Mouse (Mus musculus): ENCODE data around the gene Lonp1. TPM values are rescaled to one million over a fixed set of nuclear protein-coding genes. Genes with fewer than 3 reads are reported as not detected.
"Not testable (repeated sequence)": the region's sequence is repeated elsewhere in the genome, so short reads cannot be mapped to it uniquely, and the experiment has no call there.

The Lonp1 gene
- polyA plus RNA-seq, 1 experiment: 120 TPM

DNA sequence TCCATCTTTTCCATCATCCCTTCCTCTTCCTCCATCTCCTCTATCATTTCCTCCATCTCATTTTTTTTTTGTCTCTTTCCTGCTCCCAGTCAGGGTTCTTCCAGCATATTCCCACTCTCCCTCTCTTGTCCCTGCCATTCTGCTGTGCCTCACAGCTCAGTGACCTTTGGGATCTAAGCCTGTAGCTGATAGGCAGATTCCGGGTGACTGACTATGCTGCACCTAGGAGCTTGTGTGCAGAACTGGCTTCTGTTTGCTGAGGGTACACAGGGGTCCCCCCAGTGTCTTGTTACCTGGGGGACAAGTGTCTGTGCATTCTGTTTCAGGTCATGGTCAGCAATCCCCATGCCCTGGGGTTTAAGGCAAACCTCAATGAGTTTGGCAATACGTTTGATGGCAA is 28.1 kb upstream of the Lonp1 start:
- H3ac ChIP-seq (ENCODE audit: control insufficient read depth, insufficient read length, low read depth): no peak overlapping the region
- peaks cover 5% of the 10 kb centered on the region for H3K27me3 ChIP-seq (ENCODE audit: control insufficient read depth, insufficient read depth, insufficient read length)
- H3K36me3 ChIP-seq (ENCODE audit: control insufficient read depth, insufficient read depth): no peaks in the 10 kb centered on the region
- no peaks in the 10 kb centered on the region for H3K79me2 ChIP-seq (ENCODE audit: control insufficient read depth, insufficient read depth)
- no peak for TF ChIP-seq CTCF (IDR thresholded peaks at IDR 0.05; ENCODE audit: control insufficient read depth, insufficient read depth, insufficient read length)
- H3K79me3 ChIP-seq (ENCODE audit: low read depth): no peaks in the 10 kb centered on the region
- no peak overlapping the region for H3K4me3 ChIP-seq (ENCODE audit: insufficient read depth, poor library complexity, severe bottlenecking)

DNA sequence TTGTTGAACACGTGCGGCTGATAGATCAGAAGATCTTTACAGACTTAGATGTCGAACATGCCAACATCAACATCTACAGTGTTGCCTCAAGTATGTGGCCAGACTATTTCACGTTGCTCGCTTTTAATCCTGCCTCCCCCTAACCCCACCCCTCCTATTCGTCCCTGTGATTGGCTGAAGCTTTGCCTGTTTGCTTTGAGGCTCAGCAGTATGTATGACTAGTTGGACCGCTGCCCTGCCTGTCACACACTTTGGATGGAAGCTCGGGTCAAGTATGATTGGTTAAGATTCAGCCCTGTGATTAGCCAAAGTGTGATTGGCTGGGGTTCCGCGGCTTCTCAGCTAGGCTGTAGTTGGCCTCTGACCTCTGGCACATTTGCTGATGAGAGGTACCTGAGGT is 25.1 kb upstream of the Lonp1 start:
- Histone ChIP-seq H3K36me3 (ENCODE audit: control insufficient read depth, insufficient read depth) (no peaks in the 10 kb centered on the region), H3K27me3 (ENCODE audit: control insufficient read depth, insufficient read depth, insufficient read length) (peaks cover 5% of the 10 kb centered on the region)

DNA sequence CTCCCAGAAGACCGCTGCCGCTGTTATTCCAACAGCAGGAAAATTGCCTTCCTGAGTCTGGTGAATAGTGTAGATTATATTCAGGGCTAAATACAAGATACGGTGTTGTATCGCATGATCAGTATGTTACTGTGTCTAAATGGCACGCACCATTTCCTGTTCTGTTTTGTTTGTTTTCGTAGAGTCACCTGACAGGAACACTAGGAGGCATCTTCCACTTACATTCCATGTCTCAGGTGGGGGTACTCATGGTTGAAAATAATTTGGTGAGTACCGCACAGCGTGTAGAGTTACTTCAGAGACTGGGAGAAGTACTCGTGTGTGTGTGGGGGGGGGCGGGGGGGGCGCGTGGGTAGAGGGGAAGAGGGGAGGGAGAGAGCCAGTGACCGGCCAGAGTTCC is 20.9 kb upstream of the Lonp1 start:
- Histone ChIP-seq H3K36me3 (ENCODE audit: control insufficient read depth, insufficient read depth) (no peaks in the 10 kb centered on the region), H3K27me3 (ENCODE audit: control insufficient read depth, insufficient read depth, insufficient read length) (no peaks in the 10 kb centered on the region), H3ac (ENCODE audit: control insufficient read depth, insufficient read length, low read depth) (no peak overlapping the region), H3K79me3 (ENCODE audit: low read depth) (no peaks in the 10 kb centered on the region), H3K4me3 (ENCODE audit: insufficient read depth, poor library complexity, severe bottlenecking) (no peak overlapping the region), H3K79me2 (ENCODE audit: control insufficient read depth, insufficient read depth) (no peaks in the 10 kb centered on the region)
- TF ChIP-seq MYOD1 (IDR thresholded peaks at IDR 0.05; ENCODE audit: control insufficient read depth, insufficient read length, low read depth) (no peak), USF1 (IDR thresholded peaks at IDR 0.05; ENCODE audit: low read depth) (no peak), MYOG (IDR thresholded peaks at IDR 0.05; ENCODE audit: control insufficient read depth, extremely low read depth, insufficient read length) (no peak), FOSL1 (IDR thresholded peaks at IDR 0.05; ENCODE audit: insufficient read depth, low read length, poor library complexity, severe bottlenecking) (no peak), CEBPB (IDR thresholded peaks at IDR 0.05; ENCODE audit: low read depth) (no peak), CTCF (IDR thresholded peaks at IDR 0.05; ENCODE audit: control insufficient read depth, insufficient read depth, insufficient read length) (no peak), MAX (IDR thresholded peaks at IDR 0.05) (no peak)

More for the DNA sequence above, 25.1 kb upstream of the Lonp1 start:
- Histone ChIP-seq H3K79me2 (ENCODE audit: control insufficient read depth, insufficient read depth) (no peaks in the 10 kb centered on the region), H3K4me3 (ENCODE audit: insufficient read depth, poor library complexity, severe bottlenecking) (no peak overlapping the region), H3K79me3 (ENCODE audit: low read depth) (no peaks in the 10 kb centered on the region), H3ac (ENCODE audit: control insufficient read depth, insufficient read length, low read depth) (no peak overlapping the region)
- TF ChIP-seq CEBPB (IDR thresholded peaks at IDR 0.05; ENCODE audit: low read depth): no peak
- TF ChIP-seq FOSL1 (IDR thresholded peaks at IDR 0.05; ENCODE audit: insufficient read depth, low read length, poor library complexity, severe bottlenecking): no peak
- TF ChIP-seq MYOD1 (IDR thresholded peaks at IDR 0.05; ENCODE audit: control insufficient read depth, insufficient read length, low read depth): no peak
- no peak for TF ChIP-seq USF1 (IDR thresholded peaks at IDR 0.05; ENCODE audit: low read depth)
- no peak for TF ChIP-seq MAX (IDR thresholded peaks at IDR 0.05)
- TF ChIP-seq MYOG (IDR thresholded peaks at IDR 0.05; ENCODE audit: control insufficient read depth, extremely low read depth, insufficient read length): no peak
- no peak for TF ChIP-seq CTCF (IDR thresholded peaks at IDR 0.05; ENCODE audit: control insufficient read depth, insufficient read depth, insufficient read length)

DNA sequence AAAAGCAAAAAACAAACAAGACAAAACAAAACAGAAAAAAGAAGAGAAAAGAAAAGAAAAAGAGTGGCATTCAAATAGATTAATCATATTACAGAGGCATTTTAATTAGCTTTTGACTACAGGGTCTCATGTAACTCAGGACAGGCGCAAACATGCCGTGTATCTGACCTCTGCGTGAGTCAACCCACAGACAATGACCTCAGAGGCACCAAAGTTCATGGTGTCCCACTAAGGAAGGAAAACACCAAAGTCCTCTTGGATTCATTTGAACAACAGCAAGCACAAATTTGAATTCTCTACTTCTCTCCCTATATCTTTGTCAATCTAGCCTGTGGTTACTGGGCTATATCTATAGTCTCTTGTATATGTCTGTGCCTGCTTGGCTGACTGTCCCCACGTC is 16.6 kb upstream of the Lonp1 start:
- Histone ChIP-seq H3K4me3 (ENCODE audit: insufficient read depth, poor library complexity, severe bottlenecking) (no peak overlapping the region), H3ac (ENCODE audit: control insufficient read depth, insufficient read length, low read depth) (no peak overlapping the region), H3K79me3 (ENCODE audit: low read depth) (no peaks in the 10 kb centered on the region), H3K36me3 (ENCODE audit: control insufficient read depth, insufficient read depth) (no peaks in the 10 kb centered on the region), H3K27me3 (ENCODE audit: control insufficient read depth, insufficient read depth, insufficient read length) (peaks cover 9% of the 10 kb centered on the region), H3K79me2 (ENCODE audit: control insufficient read depth, insufficient read depth) (no peaks in the 10 kb centered on the region)
- TF ChIP-seq MAX (IDR thresholded peaks at IDR 0.05) (no peak), MYOD1 (IDR thresholded peaks at IDR 0.05; ENCODE audit: control insufficient read depth, insufficient read length, low read depth) (no peak), MYOG (IDR thresholded peaks at IDR 0.05; ENCODE audit: control insufficient read depth, extremely low read depth, insufficient read length) (no peak), FOSL1 (IDR thresholded peaks at IDR 0.05; ENCODE audit: insufficient read depth, low read length, poor library complexity, severe bottlenecking) (no peak), CTCF (IDR thresholded peaks at IDR 0.05; ENCODE audit: control insufficient read depth, insufficient read depth, insufficient read length) (no peak), USF1 (IDR thresholded peaks at IDR 0.05; ENCODE audit: low read depth) (no peak), CEBPB (IDR thresholded peaks at IDR 0.05; ENCODE audit: low read depth) (no peak)

DNA sequence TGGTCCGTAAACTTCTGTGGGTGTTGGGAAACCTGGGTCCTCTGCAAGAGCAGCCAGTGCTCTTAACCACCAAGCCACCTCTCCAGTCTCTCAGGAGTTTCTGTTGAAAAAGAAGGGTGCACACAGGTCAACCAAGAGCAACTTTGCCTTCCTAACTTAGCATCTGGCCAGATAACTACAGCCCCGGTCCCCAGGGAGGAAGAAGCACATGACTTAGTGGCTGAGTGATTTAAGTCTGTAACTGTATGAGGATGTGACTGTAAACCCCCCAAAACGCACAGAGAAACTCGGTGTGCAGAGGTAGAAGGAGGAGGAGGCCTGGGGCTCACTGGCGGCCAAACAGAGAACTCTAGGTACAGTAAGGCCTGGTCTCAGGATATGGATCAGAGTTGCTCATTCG is 7.3 kb upstream of the Lonp1 start:
- TF ChIP-seq MYOG (IDR thresholded peaks at IDR 0.05; ENCODE audit: control insufficient read depth, extremely low read depth, insufficient read length) (no peak), MAX (IDR thresholded peaks at IDR 0.05) (no peak), CEBPB (IDR thresholded peaks at IDR 0.05; ENCODE audit: low read depth) (no peak), CTCF (IDR thresholded peaks at IDR 0.05; ENCODE audit: control insufficient read depth, insufficient read depth, insufficient read length) (no peak), USF1 (IDR thresholded peaks at IDR 0.05; ENCODE audit: low read depth) (no peak), FOSL1 (IDR thresholded peaks at IDR 0.05; ENCODE audit: insufficient read depth, low read length, poor library complexity, severe bottlenecking) (no peak), MYOD1 (IDR thresholded peaks at IDR 0.05; ENCODE audit: control insufficient read depth, insufficient read length, low read depth) (no peak)
- Histone ChIP-seq H3K79me2 (ENCODE audit: control insufficient read depth, insufficient read depth) (no peaks in the 10 kb centered on the region), H3K4me3 (ENCODE audit: insufficient read depth, poor library complexity, severe bottlenecking) (no peak overlapping the region), H3ac (ENCODE audit: control insufficient read depth, insufficient read length, low read depth) (no peak overlapping the region), H3K36me3 (ENCODE audit: control insufficient read depth, insufficient read depth) (no peaks in the 10 kb centered on the region), H3K27me3 (ENCODE audit: control insufficient read depth, insufficient read depth, insufficient read length) (peaks cover 34% of the 10 kb centered on the region), H3K79me3 (ENCODE audit: low read depth) (no peaks in the 10 kb centered on the region)

DNA sequence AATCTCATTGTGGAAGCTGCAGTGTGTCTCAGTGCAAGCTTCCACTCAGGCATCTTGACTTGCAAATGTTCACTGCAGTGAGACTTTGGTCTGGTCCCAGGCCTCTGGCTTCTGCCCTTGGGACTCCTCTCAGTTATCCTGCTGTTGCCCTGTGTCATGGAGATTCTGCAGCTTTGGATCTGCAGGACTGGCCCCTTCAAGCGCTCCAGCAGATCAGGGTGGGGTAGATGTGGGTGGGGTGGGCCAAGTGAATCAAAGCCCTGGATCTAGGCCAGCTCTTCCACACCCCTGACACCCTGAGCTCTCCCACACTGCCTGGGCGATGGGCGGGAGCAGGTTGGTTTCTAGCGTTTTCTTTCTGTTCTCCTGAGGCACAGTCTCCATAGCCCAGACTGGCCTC is 5.1 kb upstream of the Lonp1 start:
- Histone ChIP-seq H3K27me3 (ENCODE audit: control insufficient read depth, insufficient read depth, insufficient read length) (peaks cover 24% of the 10 kb centered on the region), H3K79me3 (ENCODE audit: low read depth) (no peaks in the 10 kb centered on the region), H3K79me2 (ENCODE audit: control insufficient read depth, insufficient read depth) (no peaks in the 10 kb centered on the region), H3K36me3 (ENCODE audit: control insufficient read depth, insufficient read depth) (no peaks in the 10 kb centered on the region), H3K4me3 (ENCODE audit: insufficient read depth, poor library complexity, severe bottlenecking) (no peak overlapping the region), H3ac (ENCODE audit: control insufficient read depth, insufficient read length, low read depth) (no peak overlapping the region)
- no peak for TF ChIP-seq USF1 (IDR thresholded peaks at IDR 0.05; ENCODE audit: low read depth)
- TF ChIP-seq CTCF (IDR thresholded peaks at IDR 0.05; ENCODE audit: control insufficient read depth, insufficient read depth, insufficient read length): no peak
- TF ChIP-seq MAX (IDR thresholded peaks at IDR 0.05): no peak
- TF ChIP-seq MYOD1 (IDR thresholded peaks at IDR 0.05; ENCODE audit: control insufficient read depth, insufficient read length, low read depth): no peak
- TF ChIP-seq MYOG (IDR thresholded peaks at IDR 0.05; ENCODE audit: control insufficient read depth, extremely low read depth, insufficient read length): no peak
- no peak for TF ChIP-seq CEBPB (IDR thresholded peaks at IDR 0.05; ENCODE audit: low read depth)
- no peak for TF ChIP-seq FOSL1 (IDR thresholded peaks at IDR 0.05; ENCODE audit: insufficient read depth, low read length, poor library complexity, severe bottlenecking)

DNA sequence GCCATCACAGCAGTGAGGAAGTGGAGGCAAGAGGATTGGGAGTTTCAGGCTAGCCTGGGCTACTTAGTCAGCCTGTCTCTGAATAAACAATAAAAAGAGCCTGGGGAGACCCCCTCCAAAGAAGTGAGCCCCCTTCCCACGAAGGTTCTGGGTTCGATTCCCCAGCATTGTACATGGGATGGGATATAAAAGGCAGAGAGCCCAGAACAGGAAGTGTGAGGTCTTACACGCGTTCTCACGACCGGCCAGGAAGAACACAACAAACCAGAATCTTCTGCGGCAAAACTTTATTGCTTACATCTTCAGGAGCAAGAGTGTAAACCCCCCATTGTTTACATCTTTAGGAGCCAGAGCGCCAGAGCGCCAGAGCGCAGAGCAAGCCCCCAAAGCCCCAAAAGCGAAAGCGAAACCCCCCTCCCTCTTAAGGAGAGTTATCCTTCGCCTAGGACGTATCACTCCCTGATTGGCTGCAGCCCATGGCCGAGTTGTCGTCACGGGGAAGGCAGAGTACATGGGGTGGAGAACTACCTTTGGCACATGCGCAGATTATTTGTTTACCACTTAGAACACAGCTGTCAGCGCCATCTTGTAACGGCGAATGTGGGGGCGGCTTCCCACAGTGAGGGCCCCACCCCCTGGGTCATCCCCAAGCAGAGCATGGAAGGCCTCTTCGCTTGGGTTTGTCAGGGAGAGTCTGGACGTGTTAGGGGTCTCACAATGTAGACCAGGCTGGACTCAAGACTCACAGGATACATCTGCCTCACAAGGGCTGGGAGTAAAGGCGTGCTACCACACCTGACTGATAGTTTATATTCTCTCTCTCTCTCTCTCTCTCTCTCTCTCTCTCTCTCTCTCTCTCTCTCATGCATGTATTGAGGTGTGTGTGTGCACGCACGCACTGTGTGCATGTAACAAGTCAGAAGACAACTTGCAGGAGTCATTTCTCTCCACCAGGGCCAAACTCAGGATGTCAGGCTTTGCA is 3.4 kb upstream of the Lonp1 start:
- not testable (repeated sequence) for H3ac ChIP-seq (ENCODE audit: control insufficient read depth, insufficient read length, low read depth); H3K36me3 ChIP-seq (ENCODE audit: control insufficient read depth, insufficient read depth); H3K4me3 ChIP-seq (ENCODE audit: insufficient read depth, poor library complexity, severe bottlenecking)
- Histone ChIP-seq H3K27me3 (ENCODE audit: control insufficient read depth, insufficient read depth, insufficient read length) (peaks cover 18% of the 10 kb centered on the region), H3K79me3 (ENCODE audit: low read depth) (peaks cover 12% of the 10 kb centered on the region), H3K79me2 (ENCODE audit: control insufficient read depth, insufficient read depth) (peaks cover 17% of the 10 kb centered on the region)
